ENCODE assay signal across 17 mouse cellular contexts in genomic region chr15:57230439-57230838, GRCm38 (mm10).
DNase-seq lines count a peak whose midpoint lies in the region; ATAC-seq and TF ChIP-seq lines count a peak whose summit lies in the region.
"Had no signal": no experiment of that assay in that cellular context is flagged by ENCODE, and none has a peak within 500 bp of the region (broad histone marks: within the 10 kb centered on the region; RNA-seq: fewer than 3 reads in every experiment).

No protein-coding gene starts in this region.

- no peak overlapping the region for H3K27ac ChIP-seq in kidney, adult 2 months (ENCODE audit: insufficient read depth, low read depth, low read length)
- no peak overlapping the region for H3K27ac ChIP-seq in kidney, embryonic 15.5 days
- H3K27ac ChIP-seq in midbrain, postnatal 0 days (ENCODE audit: low read depth, low read length), result no peak overlapping the region
- no peak overlapping the region for H3K27ac ChIP-seq in midbrain, embryonic 11.5 days (ENCODE audit: low read depth, low read length)
- H3K27ac ChIP-seq: embryonic facial prominence, embryonic 12.5 days; hindbrain, embryonic 10.5 days; midbrain, embryonic 10.5 days had no signal

- TF ChIP-seq POLR2A in kidney, adult 2 months (IDR thresholded peaks at IDR 0.05; ENCODE audit: low read depth, low read length), result no peak

- no peak for ATAC-seq in kidney, embryonic 15.5 days (replicated peaks; ENCODE audit: low FRiP score)
- no peak for ATAC-seq in midbrain, postnatal 0 days (ENCODE audit: low FRiP score)
- no peak for ATAC-seq in midbrain, embryonic 11.5 days (ENCODE audit: low FRiP score)
- ATAC-seq: activated CD4-positive, CD25-positive, alpha-beta regulatory T cell, adult 4 months; intestine, embryonic 16.5 days had no signal

- no peak overlapping the region for H3K4me3 ChIP-seq in kidney, adult 2 months (ENCODE audit: insufficient read depth, low read depth, low read length)
- no peak overlapping the region for H3K4me3 ChIP-seq in kidney, embryonic 15.5 days (replicated peaks)
- H3K4me3 ChIP-seq in midbrain, postnatal 0 days (ENCODE audit: low read depth, low read length), result no peak overlapping the region
- H3K4me3 ChIP-seq in midbrain, embryonic 11.5 days (ENCODE audit: low read depth, low read length), result no peak overlapping the region
- H3K4me3 ChIP-seq: embryonic facial prominence, embryonic 12.5 days; hindbrain, embryonic 10.5 days; midbrain, embryonic 10.5 days had no signal

- no peaks in the 10 kb centered on the region for H3K36me3 ChIP-seq in kidney, adult 2 months (ENCODE audit: control insufficient read depth, insufficient read depth, low read length)
- H3K36me3 ChIP-seq in kidney, embryonic 15.5 days, result no peaks in the 10 kb centered on the region
- H3K36me3 ChIP-seq in midbrain, postnatal 0 days (ENCODE audit: insufficient read depth, low read length), result no peaks in the 10 kb centered on the region
- no peaks in the 10 kb centered on the region for H3K36me3 ChIP-seq in midbrain, embryonic 11.5 days (ENCODE audit: control insufficient read depth, insufficient read depth, low read length)
- H3K36me3 ChIP-seq: embryonic facial prominence, embryonic 12.5 days; hindbrain, embryonic 10.5 days; midbrain, embryonic 10.5 days had no signal

- TF ChIP-seq CTCF in kidney, adult 2 months (conservative IDR thresholded peaks at IDR 0.05; ENCODE audit: insufficient read depth, insufficient read length, low read depth, low read length), result no peak
- TF ChIP-seq CTCF in midbrain, postnatal 0 days (IDR thresholded peaks at IDR 0.05), result peak; percentile 46

- H3K27me3 ChIP-seq in kidney, adult 2 months (replicated peaks; ENCODE audit: control insufficient read depth, insufficient read depth, low read length), result no peaks in the 10 kb centered on the region
- H3K27me3 ChIP-seq in kidney, embryonic 15.5 days, result no peaks in the 10 kb centered on the region
- H3K27me3 ChIP-seq in midbrain, postnatal 0 days (ENCODE audit: insufficient read depth, low read length), result no peaks in the 10 kb centered on the region
- H3K27me3 ChIP-seq in midbrain, embryonic 11.5 days (ENCODE audit: control insufficient read depth, insufficient read depth, low read length), result no peaks in the 10 kb centered on the region
- H3K27me3 ChIP-seq: embryonic facial prominence, embryonic 12.5 days had no signal

- DNase-seq in cerebellum, adult 9-10 months, result peak; percentile 17
- no peak for DNase-seq in cerebellum, postnatal 36 days
- peak; percentile 4 for DNase-seq in kidney, adult 2 months
- DNase-seq in midbrain, postnatal 0 days (ENCODE audit: low spot score), result peak; percentile 4
- DNase-seq in midbrain, embryonic 11.5 days (ENCODE audit: low spot score, missing footprints), result no peak
- no peak for DNase-seq in right cerebral cortex, postnatal 10 days (ENCODE audit: low spot score in 2 of 2)
- DNase-seq in urinary bladder, adult 2 months (ENCODE audit: low spot score), result no peak
- DNase-seq: liver; lung, postnatal 14 days; thymus, postnatal 25 days had no signal

- no peak overlapping the region for H3K9ac ChIP-seq in kidney, embryonic 15.5 days
- no peak overlapping the region for H3K9ac ChIP-seq in midbrain, postnatal 0 days (replicated peaks; ENCODE audit: low read length, poor library complexity, severe bottlenecking)
- H3K9ac ChIP-seq in midbrain, embryonic 11.5 days (ENCODE audit: low read length), result no peak overlapping the region
- H3K9ac ChIP-seq: embryonic facial prominence, embryonic 12.5 days had no signal

- H3K4me2 ChIP-seq in kidney, embryonic 15.5 days, result no peak overlapping the region
- H3K4me2 ChIP-seq in midbrain, postnatal 0 days (ENCODE audit: low read depth, low read length, poor library complexity, severe bottlenecking), result no peak overlapping the region
- no peak overlapping the region for H3K4me2 ChIP-seq in midbrain, embryonic 11.5 days
- H3K4me2 ChIP-seq: embryonic facial prominence, embryonic 12.5 days; heart, embryonic 11.5 days had no signal

- H3K4me1 ChIP-seq in kidney, adult 2 months (ENCODE audit: control insufficient read depth, insufficient read depth, low read length), result no peaks in the 10 kb centered on the region
- no peaks in the 10 kb centered on the region for H3K4me1 ChIP-seq in kidney, embryonic 15.5 days
- no peaks in the 10 kb centered on the region for H3K4me1 ChIP-seq in midbrain, postnatal 0 days (ENCODE audit: insufficient read depth, low read length)
- H3K4me1 ChIP-seq in midbrain, embryonic 11.5 days (ENCODE audit: control insufficient read depth, insufficient read depth, low read length), result no peaks in the 10 kb centered on the region
- H3K4me1 ChIP-seq: embryonic facial prominence, embryonic 12.5 days; hindbrain, embryonic 10.5 days; midbrain, embryonic 10.5 days had no signal

- H3K9me3 ChIP-seq in kidney, embryonic 15.5 days (replicated peaks), result no peaks in the 10 kb centered on the region
- H3K9me3 ChIP-seq in midbrain, postnatal 0 days (ENCODE audit: low read length), result no peaks in the 10 kb centered on the region
- H3K9me3 ChIP-seq in midbrain, embryonic 11.5 days (ENCODE audit: control insufficient read depth, low read length), result no peaks in the 10 kb centered on the region
- H3K9me3 ChIP-seq: embryonic facial prominence, embryonic 12.5 days; hindbrain, embryonic 10.5 days; midbrain, embryonic 10.5 days had no signal

Comparison
In these comparisons a context has a peak if more than half of its experiments do, and no peak if none do; other contexts are left out.
1. DNase-seq: peak in cerebellum, adult 9-10 months (single experiment), kidney, adult 2 months (single experiment) and midbrain, postnatal 0 days (single experiment); none in cerebellum, postnatal 36 days (0 of 2), midbrain, embryonic 11.5 days (single experiment), right cerebral cortex, postnatal 10 days (0 of 2) and urinary bladder, adult 2 months (single experiment).